ENCODE assay signal across 8 mouse cellular contexts in genomic region chr5:113155133-113155532, GRCm38 (mm10).
DNase-seq lines count a peak whose midpoint lies in the region; ATAC-seq lines count a peak whose summit lies in the region.

No protein-coding gene starts in this region.

- intact Hi-C loops in heart, postnatal 14 days (cut with DNase I) = loop anchor here (1.0 to 10.0 kb wide), 2 partner anchors 56 to 280 kb away; no protein-coding TSS in a partner anchor

- peaks cover 49% of the 10 kb centered on the region for H3K4me1 ChIP-seq in heart, embryonic 11.5 days (ENCODE audit: control insufficient read depth, insufficient read depth, low read length)
- H3K4me1 ChIP-seq in embryonic facial prominence, embryonic 11.5 days (ENCODE audit: control insufficient read depth, insufficient read depth, low read length) = peaks cover 8% of the 10 kb centered on the region

- no peak overlapping the region for H3K27ac ChIP-seq in heart, embryonic 11.5 days (ENCODE audit: low read depth, low read length)
- H3K27ac ChIP-seq in embryonic facial prominence, embryonic 11.5 days (replicated peaks; ENCODE audit: low read depth, low read length) = no peak overlapping the region

- H3K4me3 ChIP-seq in heart, embryonic 11.5 days (ENCODE audit: low read depth, low read length) = no peak overlapping the region
- no peak overlapping the region for H3K4me3 ChIP-seq in embryonic facial prominence, embryonic 11.5 days (ENCODE audit: low read depth, low read length)

- DNase-seq in heart, adult 18-20 months = peak; percentile 80 to 93
- DNase-seq in adrenal gland, postnatal 25 days = peak; percentile 81
- DNase-seq in embryonic facial prominence, embryonic 11.5 days (ENCODE audit: low spot score) = peak; percentile 84
- DNase-seq in heart, postnatal 14 days = peak; percentile 84 to 90
- peak; percentile 84 to 87 for DNase-seq in left cerebral cortex, adult 18-20 months (ENCODE audit: low spot score in 2 of 2)
- peak; percentile 69 to 89 for DNase-seq in spleen, postnatal 4 days (ENCODE audit: low spot score in 2 of 2)

- WGBS in heart, embryonic 11.5 days (ENCODE audit: insufficient replicate concordance) = 3% methylated on average over 8 of the region's 8 CpGs
- WGBS in embryonic facial prominence, embryonic 11.5 days = 2% methylated on average over 8 of the region's 8 CpGs

- H3K9me3 ChIP-seq in heart, embryonic 11.5 days (replicated peaks; ENCODE audit: control insufficient read depth, low read length) = no peaks in the 10 kb centered on the region
- H3K9me3 ChIP-seq in embryonic facial prominence, embryonic 11.5 days (replicated peaks; ENCODE audit: control insufficient read depth, low read length) = no peaks in the 10 kb centered on the region

- no peak overlapping the region for H3K4me2 ChIP-seq in heart, embryonic 11.5 days
- H3K4me2 ChIP-seq in embryonic facial prominence, embryonic 11.5 days (ENCODE audit: low read depth, low read length) = no peak overlapping the region

- no peak overlapping the region for H3K9ac ChIP-seq in heart, embryonic 11.5 days (ENCODE audit: low read depth, low read length)
- H3K9ac ChIP-seq in embryonic facial prominence, embryonic 11.5 days (replicated peaks; ENCODE audit: low read length) = no peak overlapping the region

- no peak for ATAC-seq in heart, embryonic 11.5 days (replicated peaks; ENCODE audit: insufficient number of reproducible peaks, low FRiP score, low TSS enrichment)
- no peak for ATAC-seq in embryonic facial prominence, embryonic 11.5 days (replicated peaks; ENCODE audit: insufficient number of reproducible peaks, low FRiP score, low TSS enrichment, low read depth)
- peak; percentile 57 for ATAC-seq in megakaryocyte-erythroid progenitor cell, adult 5-6 weeks (replicated peaks; ENCODE audit: low FRiP score, low TSS enrichment, poor library complexity, severe bottlenecking)

- H3K36me3 ChIP-seq in heart, embryonic 11.5 days (ENCODE audit: control insufficient read depth, insufficient read depth, low read length) = no peaks in the 10 kb centered on the region
- H3K36me3 ChIP-seq in embryonic facial prominence, embryonic 11.5 days (replicated peaks; ENCODE audit: control insufficient read depth, insufficient read depth, low read depth, low read length) = no peaks in the 10 kb centered on the region

- H3K27me3 ChIP-seq in heart, embryonic 11.5 days (ENCODE audit: control insufficient read depth, insufficient read depth, low read length) = no peaks in the 10 kb centered on the region
- H3K27me3 ChIP-seq in embryonic facial prominence, embryonic 11.5 days (ENCODE audit: control insufficient read depth, insufficient read depth, low read length) = no peaks in the 10 kb centered on the region
